Mouse (Mus musculus) hindbrain, embryonic 14.5 days (tissue): ENCODE results near the gene Rfc4. TPM values are rescaled to one million over a fixed set of nuclear protein-coding genes. Genes with fewer than 3 reads are reported as not detected.
"Not testable (repeated sequence)": the region's sequence is repeated elsewhere in the genome, so short reads cannot be mapped to it uniquely, and the experiment has no call there.

Experiments
- ATAC-seq: fragments of 200-750 bp; cut with Nextera tagmentation; 2 replicates; pipeline ENCODE4 v1.8.0; 2017; ENCODE audit warnings: moderate number of reproducible peaks, mild to moderate bottlenecking, moderate TSS enrichment, moderate library complexity; ENCODE audit not compliant: low FRiP score
- DNase-seq: peaks from one replicate; pipeline ENCODE4 v3.0.0-alpha.2; 2015; ENCODE audit warnings: low spot score
- H3K27ac ChIP-seq: fragments of 300-500 bp; sonication (generic); 2 replicates; pipeline ENCODE4 v1.5.1; 2014; ENCODE audit warnings: mild to moderate bottlenecking, moderate library complexity
- H3K27me3 ChIP-seq: fragments of 300-500 bp; sonication (generic); 2 replicates; pipeline ENCODE4 v1.6.1; 2014; ENCODE audit warnings: mild to moderate bottlenecking, low read length, mixed read lengths; ENCODE audit not compliant: control insufficient read depth, insufficient read depth
- H3K36me3 ChIP-seq: fragments of 300-500 bp; sonication (generic); replicated peaks from 2 replicates; pipeline ENCODE4 v1.6.1; 2014; ENCODE audit not compliant: control insufficient read depth, insufficient read depth
- H3K4me1 ChIP-seq: fragments of 300-500 bp; sonication (generic); replicated peaks from 2 replicates; pipeline ENCODE4 v1.6.1; 2014; ENCODE audit warnings: antibody characterized with exemption, low read length, mixed read lengths; ENCODE audit not compliant: control insufficient read depth, insufficient read depth
- H3K4me2 ChIP-seq: fragments of 300-500 bp; sonication (generic); replicated peaks from 2 replicates; pipeline ENCODE4 v1.6.1; 2014; ENCODE audit warnings: mild to moderate bottlenecking, moderate library complexity
- H3K4me3 ChIP-seq: fragments of 300-500 bp; sonication (generic); replicated peaks from 2 replicates; pipeline ENCODE4 v1.5.1; 2014; ENCODE audit warnings: mild to moderate bottlenecking, low read length
- H3K9ac ChIP-seq: fragments of 300-500 bp; sonication (generic); 2 replicates; pipeline ENCODE4 v1.6.1; 2014
- H3K9me3 ChIP-seq: fragments of 300-500 bp; sonication (generic); 2 replicates; pipeline ENCODE4 v1.6.1; 2016; ENCODE audit warnings: low read length; ENCODE audit not compliant: control insufficient read depth
- WGBS: fragments of 180-500 bp; shearing (Covaris S2); extraction: QIAGEN DNeasy Blood & Tissue Kit; methylation state at CpG from one replicate; pipeline ENCODE4 v1.1.7; 2014; 5-methylcytosine and 5-hydroxymethylcytosine counted together
- polyA plus RNA-seq: library from polyadenylated mRNA; unstranded; fragments of >200 nt; fragmentation: Nextera tagmentation; extraction: Ambion mirVana; gene quantifications from 2 replicates; pipeline ENCODE4 v1.2.1, GENCODE M21; 2014

Gene Rfc4
- polyA plus RNA-seq, 1 experiment from 2014 or later = 43.1 TPM

GRCm38 (mm10) chr16:23099632-23100031 is 27.9 kb downstream of the Rfc4 start:
- Histone ChIP-seq H3K4me3 (peak overlapping the region; percentile 27), H3K36me3 (no peaks in the 10 kb centered on the region), H3K4me2 (peak overlapping the region; percentile 62), H3K27ac (no peak overlapping the region), H3K9ac (peak overlapping the region; percentile 44), H3K9me3 (no peaks in the 10 kb centered on the region), H3K27me3 (peaks cover 22% of the 10 kb centered on the region), H3K4me1 (no peaks in the 10 kb centered on the region; the same call in 1 of the 2 replicates)
- WGBS = 2% methylated on average over 12 of the region's 12 CpGs
- ATAC-seq (no peak), DNase-seq (no peak)

- not testable (repeated sequence) for H3K4me2 ChIP-seq, H3K9ac ChIP-seq, H3K4me3 ChIP-seq, H3K9me3 ChIP-seq, H3K27ac ChIP-seq, H3K36me3 ChIP-seq, ATAC-seq, DNase-seq, H3K4me1 ChIP-seq
- 90% methylated on average over 1 of the region's 1 CpGs for WGBS
- H3K27me3 ChIP-seq = peaks cover 22% of the 10 kb centered on the region
These were observed 29.5 kb downstream of the Rfc4 start for GRCm38 (mm10) chr16:23098105-23098452.

GRCm38 (mm10) chr16:23097290-23098104 is 30.0 kb downstream of the Rfc4 start:
- H3K27me3 ChIP-seq = peaks cover 22% of the 10 kb centered on the region
- H3K27ac ChIP-seq, H3K4me1 ChIP-seq, H3K9me3 ChIP-seq, H3K36me3 ChIP-seq, H3K4me3 ChIP-seq, ATAC-seq, DNase-seq, H3K9ac ChIP-seq, H3K4me2 ChIP-seq: not testable (repeated sequence)
- 79% methylated on average over 8 of the region's 8 CpGs for WGBS

GRCm38 (mm10) chr16:23096886-23097285 is 30.7 kb downstream of the Rfc4 start:
- not testable (repeated sequence) for H3K27ac ChIP-seq, H3K9ac ChIP-seq, H3K4me1 ChIP-seq, H3K4me2 ChIP-seq, H3K4me3 ChIP-seq, DNase-seq, H3K9me3 ChIP-seq, H3K36me3 ChIP-seq, ATAC-seq
- WGBS = 94% methylated on average over 1 of the region's 1 CpGs
- peaks cover 22% of the 10 kb centered on the region for H3K27me3 ChIP-seq

- H3K36me3 ChIP-seq, H3K4me3 ChIP-seq, H3K4me2 ChIP-seq, DNase-seq, H3K4me1 ChIP-seq, H3K9ac ChIP-seq, ATAC-seq, H3K27ac ChIP-seq, H3K9me3 ChIP-seq: not testable (repeated sequence)
- H3K27me3 ChIP-seq = peaks cover 14% of the 10 kb centered on the region
- WGBS = 96% methylated on average over 5 of the region's 5 CpGs
These were observed 32.0 kb downstream of the Rfc4 start for GRCm38 (mm10) chr16:23095581-23095980.

GRCm38 (mm10) chr16:23094136-23094535 is 33.4 kb downstream of the Rfc4 start:
- no peak overlapping the region for H3K4me3 ChIP-seq
- WGBS = 90% methylated on average over 6 of the region's 6 CpGs

GRCm38 (mm10) chr16:23093321-23093953 is 34.1 kb downstream of the Rfc4 start:
- no peak for DNase-seq
- Histone ChIP-seq H3K9ac (no peak overlapping the region), H3K4me3 (no peak overlapping the region), H3K27me3 (no peaks in the 10 kb centered on the region), H3K9me3 (no peaks in the 10 kb centered on the region), H3K4me1 (no peaks in the 10 kb centered on the region), H3K36me3 (no peaks in the 10 kb centered on the region), H3K4me2 (no peak overlapping the region), H3K27ac (no peak overlapping the region)
- ATAC-seq = no peak
- whole genome bisulfite sequencing = 81% methylated on average over 13 of the region's 13 CpGs

More at GRCm38 (mm10) chr16:23094136-23094535, 33.4 kb downstream of the Rfc4 start:
- Histone ChIP-seq H3K9ac (no peak overlapping the region), H3K36me3 (no peaks in the 10 kb centered on the region), H3K27me3 (0 out of 2 replicates have a peak, but pooled peaks cover under 1% of the 10 kb centered on the region), H3K9me3 (no peaks in the 10 kb centered on the region), H3K27ac (no peak overlapping the region), H3K4me1 (no peaks in the 10 kb centered on the region), H3K4me2 (no peak overlapping the region)
- no peak for ATAC-seq
- no peak for DNase-seq

DNA sequence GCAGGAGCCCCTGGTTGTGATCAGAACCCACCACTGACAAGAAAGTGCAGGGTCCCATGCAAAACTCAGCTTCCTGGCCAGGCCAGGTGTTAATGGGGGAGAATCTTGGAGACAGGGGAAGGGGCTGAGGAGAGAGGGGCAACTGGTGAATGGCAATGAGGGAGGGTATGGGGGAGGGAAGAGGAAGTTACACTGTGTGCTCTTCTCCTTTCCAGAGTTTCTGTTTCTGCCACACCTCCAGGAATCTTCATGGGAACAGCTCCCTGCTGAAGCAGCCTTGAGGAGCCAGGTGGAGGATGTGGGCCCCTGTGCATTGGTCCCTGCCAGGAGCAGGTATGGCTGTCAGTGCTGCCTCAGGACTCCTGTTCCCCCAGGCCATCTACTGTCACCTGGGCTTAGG is 36.2 kb downstream of the Rfc4 start:
- H3K4me2 ChIP-seq, H3K9me3 ChIP-seq, H3K4me1 ChIP-seq, H3K9ac ChIP-seq, ATAC-seq, H3K4me3 ChIP-seq, H3K27ac ChIP-seq, H3K27me3 ChIP-seq, DNase-seq, H3K36me3 ChIP-seq: not testable (repeated sequence)

GRCm38 (mm10) chr16:23088491-23088890 is 39.0 kb downstream of the Rfc4 start:
- not testable (repeated sequence) for H3K4me2 ChIP-seq, H3K4me3 ChIP-seq, H3K9me3 ChIP-seq, H3K9ac ChIP-seq, DNase-seq, H3K4me1 ChIP-seq, H3K36me3 ChIP-seq, ATAC-seq, H3K27me3 ChIP-seq, H3K27ac ChIP-seq
- WGBS = 82% methylated on average over 1 of the region's 1 CpGs
